Mouse (Mus musculus) cerebellum, adult 2 months (tissue): ENCODE data around the gene Limd1.

ENCODE experiments used
- CTCF ChIP-seq: fragments of 200-500 bp; IDR thresholded peaks from 2 replicates; pipeline ENCODE4 v1.5.1; 2011; ENCODE audit warnings: low read depth, mild to moderate bottlenecking, control low read depth, low read length, moderate library complexity, borderline replicate concordance; ENCODE audit not compliant: insufficient read depth
- POLR2A ChIP-seq: fragments of 200-500 bp; IDR thresholded peaks from 2 replicates; pipeline ENCODE4 v1.6.1; 2011; ENCODE audit warnings: low read length, control low read depth, borderline replicate concordance; ENCODE audit not compliant: insufficient read depth

DNA sequence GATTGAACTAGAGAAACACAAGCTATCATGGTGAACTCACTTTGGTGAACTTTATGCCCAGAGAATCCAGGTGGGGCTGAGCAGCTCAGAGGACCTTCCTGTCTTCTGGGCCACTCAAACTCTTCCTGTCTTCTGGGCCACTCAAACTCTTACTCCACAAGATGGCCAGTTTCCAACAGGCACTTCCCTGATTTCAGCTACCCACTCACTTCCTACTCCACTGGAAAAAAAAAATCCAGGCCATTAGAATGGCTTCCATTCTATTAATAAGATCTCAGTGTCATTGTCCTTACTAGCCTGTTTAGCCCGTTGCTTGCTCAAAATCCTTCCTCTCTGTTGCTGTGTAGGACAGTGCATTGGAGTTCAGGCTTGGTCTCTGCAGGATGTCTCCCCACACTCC is 2.9 kb upstream of the Limd1 start:
- TF ChIP-seq POLR2A (no peak), CTCF (no peak)
